Mouse (Mus musculus): Measurements from ENCODE around the gene Pou5f1. TPM values are rescaled to one million over a fixed set of nuclear protein-coding genes. Genes with fewer than 3 reads are reported as not detected.
"Not testable (repeated sequence)": the region's sequence is repeated elsewhere in the genome, so short reads cannot be mapped to it uniquely, and the experiment has no call there.

Pou5f1 gene
- not detected in 2 replicates for polyA plus RNA-seq (2014; fragmentation: Nextera tagmentation; extraction: Ambion mirVana)

- DNase-seq (ENCODE audit: low spot score) (no peak), ATAC-seq (replicated peaks; ENCODE audit: low FRiP score) (no peak)
- Histone ChIP-seq H3K4me2 (ENCODE audit: low read depth, low read length, severe bottlenecking) (no peak within 1 kb of the TSS), H3K27ac (ENCODE audit: low read depth, low read length) (no peak within 1 kb of the TSS), H3K4me1 (replicated peaks; ENCODE audit: control insufficient read depth, insufficient read depth, low read length) (no peaks in the 10 kb centered on the region; the same call in 1 of the 2 replicates), H3K9ac (ENCODE audit: low read length) (no peak within 1 kb of the TSS), H3K4me3 (ENCODE audit: low read depth, low read length) (no peak within 1 kb of the TSS), H3K36me3 (ENCODE audit: control insufficient read depth, insufficient read depth, low read length) (no peaks in the 10 kb centered on the region), H3K27me3 (ENCODE audit: control insufficient read depth, insufficient read depth, low read length) (peaks cover 25% of the 10 kb centered on the region), H3K9me3 (ENCODE audit: control insufficient read depth, low read length) (no peaks in the 10 kb centered on the region)
- WGBS = 22% methylated on average over 12 of the region's 13 CpGs
Measured at GRCm38 (mm10) chr17:35505776-35506175, at the start of gene Pou5f1. Gene Pou5f1 (plus strand): TSS chr17:35506018.

- no CpG with 5 or more reads among the region's 1 CpGs for WGBS
Measured at GRCm38 (mm10) chr17:35458247-35458646, 47.6 kb upstream of the Pou5f1 start.

GRCm38 (mm10) chr17:35460513-35461341, 45.1 kb upstream of the Pou5f1 start:
- not testable (repeated sequence) for H3K27ac ChIP-seq (ENCODE audit: low read depth, low read length); DNase-seq (ENCODE audit: low spot score); H3K27me3 ChIP-seq (ENCODE audit: control insufficient read depth, insufficient read depth, low read length); H3K9ac ChIP-seq (ENCODE audit: low read length); H3K36me3 ChIP-seq (ENCODE audit: control insufficient read depth, insufficient read depth, low read length); H3K4me2 ChIP-seq (ENCODE audit: low read depth, low read length, severe bottlenecking); ATAC-seq (replicated peaks; ENCODE audit: low FRiP score); H3K4me1 ChIP-seq (replicated peaks; ENCODE audit: control insufficient read depth, insufficient read depth, low read length); H3K4me3 ChIP-seq (ENCODE audit: low read depth, low read length); H3K9me3 ChIP-seq (ENCODE audit: control insufficient read depth, low read length)
- 64% methylated on average over 3 of the region's 9 CpGs for WGBS

More at GRCm38 (mm10) chr17:35458247-35458646, 47.6 kb upstream of the Pou5f1 start:
- H3K27me3 ChIP-seq (ENCODE audit: control insufficient read depth, insufficient read depth, low read length); H3K4me2 ChIP-seq (ENCODE audit: low read depth, low read length, severe bottlenecking); H3K27ac ChIP-seq (ENCODE audit: low read depth, low read length); H3K9me3 ChIP-seq (ENCODE audit: control insufficient read depth, low read length); DNase-seq (ENCODE audit: low spot score); H3K36me3 ChIP-seq (ENCODE audit: control insufficient read depth, insufficient read depth, low read length); H3K4me1 ChIP-seq (replicated peaks; ENCODE audit: control insufficient read depth, insufficient read depth, low read length); H3K9ac ChIP-seq (ENCODE audit: low read length); ATAC-seq (replicated peaks; ENCODE audit: low FRiP score); H3K4me3 ChIP-seq (ENCODE audit: low read depth, low read length): not testable (repeated sequence)

GRCm38 (mm10) chr17:35465651-35466050, 40.2 kb upstream of the Pou5f1 start:
- H3K36me3 ChIP-seq (ENCODE audit: control insufficient read depth, insufficient read depth, low read length); H3K27ac ChIP-seq (ENCODE audit: low read depth, low read length); H3K9me3 ChIP-seq (ENCODE audit: control insufficient read depth, low read length); ATAC-seq (replicated peaks; ENCODE audit: low FRiP score); H3K4me1 ChIP-seq (replicated peaks; ENCODE audit: control insufficient read depth, insufficient read depth, low read length); H3K4me3 ChIP-seq (ENCODE audit: low read depth, low read length); H3K9ac ChIP-seq (ENCODE audit: low read length); H3K4me2 ChIP-seq (ENCODE audit: low read depth, low read length, severe bottlenecking): not testable (repeated sequence)
- WGBS = 8% methylated on average over 8 of the region's 8 CpGs
- DNase-seq (ENCODE audit: low spot score) = peak; percentile 78
- peaks cover 17% of the 10 kb centered on the region for H3K27me3 ChIP-seq (ENCODE audit: control insufficient read depth, insufficient read depth, low read length)

- not testable (repeated sequence) for H3K36me3 ChIP-seq (ENCODE audit: control insufficient read depth, insufficient read depth, low read length); H3K27ac ChIP-seq (ENCODE audit: low read depth, low read length); H3K4me1 ChIP-seq (replicated peaks; ENCODE audit: control insufficient read depth, insufficient read depth, low read length); H3K9me3 ChIP-seq (ENCODE audit: control insufficient read depth, low read length); H3K9ac ChIP-seq (ENCODE audit: low read length); H3K4me3 ChIP-seq (ENCODE audit: low read depth, low read length); ATAC-seq (replicated peaks; ENCODE audit: low FRiP score); DNase-seq (ENCODE audit: low spot score); H3K4me2 ChIP-seq (ENCODE audit: low read depth, low read length, severe bottlenecking)
- peaks cover 19% of the 10 kb centered on the region for H3K27me3 ChIP-seq (ENCODE audit: control insufficient read depth, insufficient read depth, low read length)
- 63% methylated on average over 3 of the region's 3 CpGs for WGBS
Measured at GRCm38 (mm10) chr17:35468936-35469335, 36.9 kb upstream of the Pou5f1 start.

GRCm38 (mm10) chr17:35469842-35470751, 35.7 kb upstream of the Pou5f1 start, which contains the start of gene H2-Q10:
Gene H2-Q10 (plus strand): TSS chr17:35470089.
- H3K4me1 ChIP-seq (replicated peaks; ENCODE audit: control insufficient read depth, insufficient read depth, low read length) = peaks cover 3% of the 10 kb centered on the region; the same call in 1 of the 2 replicates
- no peaks in the 10 kb centered on the region for H3K36me3 ChIP-seq (ENCODE audit: control insufficient read depth, insufficient read depth, low read length)
- no peak within 1 kb of the TSS for H3K27ac ChIP-seq (ENCODE audit: low read depth, low read length)
- 1% methylated on average over 78 of the region's 80 CpGs for WGBS
- peak within 1 kb of the TSS; percentile 61 for H3K4me2 ChIP-seq (ENCODE audit: low read depth, low read length, severe bottlenecking)
- no peaks in the 10 kb centered on the region for H3K9me3 ChIP-seq (ENCODE audit: control insufficient read depth, low read length)
- ATAC-seq (replicated peaks; ENCODE audit: low FRiP score) (no peak), DNase-seq (ENCODE audit: low spot score) (peak; percentile 59)
- H3K9ac ChIP-seq (ENCODE audit: low read length) = peak within 1 kb of the TSS; percentile 29; the same call in 1 of the 2 replicates
- H3K4me3 ChIP-seq (ENCODE audit: low read depth, low read length) = peak within 1 kb of the TSS; percentile 31
- peaks cover 19% of the 10 kb centered on the region for H3K27me3 ChIP-seq (ENCODE audit: control insufficient read depth, insufficient read depth, low read length)

- no peaks in the 10 kb centered on the region for H3K36me3 ChIP-seq (ENCODE audit: control insufficient read depth, insufficient read depth, low read length)
- 1% methylated on average over 9 of the region's 9 CpGs for WGBS
- no peak overlapping the region; the same call in 1 of the 2 replicates for H3K9ac ChIP-seq (ENCODE audit: low read length)
- no peaks in the 10 kb centered on the region for H3K9me3 ChIP-seq (ENCODE audit: control insufficient read depth, low read length)
- no peaks in the 10 kb centered on the region for H3K4me1 ChIP-seq (replicated peaks; ENCODE audit: control insufficient read depth, insufficient read depth, low read length)
- no peak overlapping the region for H3K4me3 ChIP-seq (ENCODE audit: low read depth, low read length)
- peak; percentile 79 for DNase-seq (ENCODE audit: low spot score)
- no peak overlapping the region for H3K27ac ChIP-seq (ENCODE audit: low read depth, low read length)
- no peaks in the 10 kb centered on the region for H3K27me3 ChIP-seq (ENCODE audit: control insufficient read depth, insufficient read depth, low read length)
- ATAC-seq (replicated peaks; ENCODE audit: low FRiP score) = no peak
- no peak overlapping the region for H3K4me2 ChIP-seq (ENCODE audit: low read depth, low read length, severe bottlenecking)
Measured at GRCm38 (mm10) chr17:35484066-35484465, 21.8 kb upstream of the Pou5f1 start.

GRCm38 (mm10) chr17:35485702-35486101, 20.1 kb upstream of the Pou5f1 start:
- Histone ChIP-seq H3K27ac (ENCODE audit: low read depth, low read length) (no peak overlapping the region), H3K9ac (ENCODE audit: low read length) (no peak overlapping the region)
- DNase-seq (ENCODE audit: low spot score) = no peak

More at GRCm38 (mm10) chr17:35485702-35486101, 20.1 kb upstream of the Pou5f1 start:
- Histone ChIP-seq H3K4me1 (replicated peaks; ENCODE audit: control insufficient read depth, insufficient read depth, low read length) (no peaks in the 10 kb centered on the region), H3K4me3 (ENCODE audit: low read depth, low read length) (no peak overlapping the region), H3K4me2 (ENCODE audit: low read depth, low read length, severe bottlenecking) (no peak overlapping the region), H3K9me3 (ENCODE audit: control insufficient read depth, low read length) (no peaks in the 10 kb centered on the region), H3K36me3 (ENCODE audit: control insufficient read depth, insufficient read depth, low read length) (no peaks in the 10 kb centered on the region), H3K27me3 (ENCODE audit: control insufficient read depth, insufficient read depth, low read length) (no peaks in the 10 kb centered on the region)
- 45% methylated on average over 4 of the region's 4 CpGs for WGBS
- no peak for ATAC-seq (replicated peaks; ENCODE audit: low FRiP score)
